Mouse (Mus musculus) heart, adult 2 months (tissue): ENCODE results near the gene Nlrx1.

Source experiments
- CTCF ChIP-seq: fragments of 200-600 bp; IDR thresholded peaks from 2 replicates; pipeline ENCODE4 v1.8.1; 2022; ENCODE audit warnings: antibody characterized with exemption, mild to moderate bottlenecking, moderate library complexity
- POLR2A ChIP-seq: fragments of 200-500 bp; IDR thresholded peaks from 2 replicates; pipeline ENCODE4 v1.6.1; 2011; ENCODE audit warnings: mild to moderate bottlenecking, low read depth, low read length, control low read depth; ENCODE audit not compliant: insufficient read depth

GRCm38 (mm10) chr9:44233021-44233801 lies 35.2 kb downstream of the Nlrx1 start:
- no peak for TF ChIP-seq POLR2A
- no peak for TF ChIP-seq CTCF
